Mouse (Mus musculus) ES-Bruce4 (cell line): ENCODE measurements at regions not wholly inside any gene's neighbourhood (a gene's known extent, or its start where the extent isn't known, plus 50 kb on each side); places are given as distances from the start of the nearest gene placed in this dataset.
"Not testable (repeated sequence)": the region's sequence is repeated elsewhere in the genome, so short reads cannot be mapped to it uniquely, and the experiment has no call there.

Experiments used
- H3K27ac ChIP-seq: 2 replicates; pipeline ENCODE4 v1.5.1; 2012; ENCODE audit warnings: low read length, inconsistent platforms; ENCODE audit not compliant: insufficient read depth
- H3K27me3 ChIP-seq: 2 replicates; pipeline ENCODE4 v1.6.1; 2012; ENCODE audit warnings: mild to moderate bottlenecking, low read length, inconsistent platforms; ENCODE audit not compliant: control insufficient read depth, poor library complexity, insufficient read depth, severe bottlenecking
- H3K36me3 ChIP-seq: 2 replicates; pipeline ENCODE4 v1.6.1; 2012; ENCODE audit warnings: inconsistent platforms, mild to moderate bottlenecking, low read length, moderate library complexity; ENCODE audit not compliant: control insufficient read depth, poor library complexity, insufficient read depth, severe bottlenecking
- H3K4me1 ChIP-seq: one replicate; pipeline ENCODE4 v1.8.1; 2011; ENCODE audit warnings: low read length; ENCODE audit not compliant: control insufficient read depth, insufficient read depth
- H3K4me3 ChIP-seq: 2 replicates; pipeline ENCODE4 v1.5.1; 2011; ENCODE audit warnings: low read depth, mild to moderate bottlenecking, low read length
- H3K9ac ChIP-seq: 2 replicates; pipeline ENCODE4 v1.6.1; 2012; ENCODE audit warnings: low read depth, mild to moderate bottlenecking, inconsistent platforms; ENCODE audit not compliant: poor library complexity, severe bottlenecking
- H3K9me3 ChIP-seq: replicated peaks from 2 replicates; pipeline ENCODE4 v1.6.1; 2012; ENCODE audit warnings: mild to moderate bottlenecking, low read length, inconsistent platforms; ENCODE audit not compliant: control insufficient read depth, poor library complexity, insufficient read depth, severe bottlenecking
- CTCF ChIP-seq: IDR thresholded peaks from one replicate; pipeline ENCODE4 v1.8.1; 2011; ENCODE audit warnings: low read depth, low read length
- EP300 ChIP-seq: IDR thresholded peaks from 2 replicates; pipeline ENCODE4 v1.6.1; 2011; ENCODE audit warnings: low read depth, low read length; ENCODE audit not compliant: insufficient read depth
- POLR2A ChIP-seq: IDR thresholded peaks from one replicate; pipeline ENCODE4 v1.8.1; 2011; ENCODE audit warnings: low read length; ENCODE audit not compliant: insufficient read depth

DNA sequence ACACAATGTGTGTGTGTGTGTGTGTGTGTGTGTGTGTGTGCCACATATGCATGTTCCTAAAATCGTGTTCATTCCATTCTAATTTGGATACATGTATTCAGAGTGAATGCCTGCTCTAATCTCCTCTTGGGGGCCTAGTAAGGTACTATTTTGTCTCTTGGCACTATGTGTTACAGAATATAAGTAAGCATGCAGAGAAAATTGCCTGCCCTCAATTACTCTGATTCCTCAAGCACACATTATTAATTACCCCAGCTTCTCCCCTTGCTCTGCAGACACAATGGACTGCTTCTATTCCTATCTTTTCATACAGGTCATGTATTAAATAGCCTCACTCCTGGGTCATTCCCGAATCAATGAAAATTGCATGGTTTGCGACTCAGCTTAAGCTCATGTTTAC lies 406.3 kb downstream of the Trib2 start:
- Histone ChIP-seq H3K4me3 (no peak overlapping the region), H3K9me3 (no peaks in the 10 kb centered on the region), H3K27ac (no peak overlapping the region), H3K36me3 (no peaks in the 10 kb centered on the region), H3K4me1 (no peaks in the 10 kb centered on the region), H3K9ac (no peak overlapping the region), H3K27me3 (no peaks in the 10 kb centered on the region)
- TF ChIP-seq EP300 (no peak), POLR2A (no peak), CTCF (no peak)

DNA sequence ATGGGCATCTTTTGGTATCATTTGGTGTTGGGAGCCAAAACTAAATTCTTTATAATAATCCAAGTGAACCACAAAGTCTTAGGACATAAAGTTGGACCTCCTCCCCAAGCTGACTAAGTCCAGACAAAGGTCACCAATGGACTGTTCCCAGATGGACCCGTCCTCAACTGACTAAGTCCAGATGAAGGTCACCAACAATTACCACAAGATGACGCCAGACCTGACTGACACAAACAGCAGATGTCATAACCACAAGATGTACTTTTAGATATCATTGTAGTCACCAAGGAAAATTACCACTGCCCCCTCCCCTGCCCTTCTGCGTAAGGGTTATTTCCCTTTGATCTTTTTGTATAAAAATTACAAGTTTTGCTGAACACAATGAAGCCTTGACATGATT lies 409.1 kb downstream of the Trib2 start:
- H3K4me3 ChIP-seq, H3K36me3 ChIP-seq, H3K9me3 ChIP-seq, H3K4me1 ChIP-seq, H3K27ac ChIP-seq, H3K9ac ChIP-seq, H3K27me3 ChIP-seq: not testable (repeated sequence)

DNA sequence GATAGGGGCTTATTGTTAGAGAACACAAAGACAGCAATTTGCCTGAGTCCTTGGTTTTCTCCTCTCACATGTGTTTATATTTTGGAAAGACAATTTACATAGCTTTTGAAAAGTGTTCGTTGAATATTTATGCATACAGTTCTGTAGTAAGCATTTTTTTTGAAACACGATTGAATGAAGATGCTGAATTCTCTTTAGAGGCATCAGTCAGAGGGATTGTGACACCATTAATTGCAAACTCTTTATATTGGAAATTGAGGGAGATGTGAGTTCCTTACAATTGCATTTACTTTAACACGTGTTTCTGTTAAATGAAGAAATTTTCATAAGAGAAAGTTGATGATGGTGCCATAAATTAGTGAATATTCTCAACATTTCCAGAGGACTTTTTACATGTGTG lies 424.1 kb downstream of the Trib2 start:
- TF ChIP-seq CTCF (no peak), EP300 (no peak), POLR2A (no peak)
- Histone ChIP-seq H3K9ac (no peak overlapping the region), H3K36me3 (no peaks in the 10 kb centered on the region), H3K4me3 (no peak overlapping the region), H3K27me3 (no peaks in the 10 kb centered on the region), H3K9me3 (no peaks in the 10 kb centered on the region), H3K27ac (no peak overlapping the region), H3K4me1 (no peaks in the 10 kb centered on the region)

DNA sequence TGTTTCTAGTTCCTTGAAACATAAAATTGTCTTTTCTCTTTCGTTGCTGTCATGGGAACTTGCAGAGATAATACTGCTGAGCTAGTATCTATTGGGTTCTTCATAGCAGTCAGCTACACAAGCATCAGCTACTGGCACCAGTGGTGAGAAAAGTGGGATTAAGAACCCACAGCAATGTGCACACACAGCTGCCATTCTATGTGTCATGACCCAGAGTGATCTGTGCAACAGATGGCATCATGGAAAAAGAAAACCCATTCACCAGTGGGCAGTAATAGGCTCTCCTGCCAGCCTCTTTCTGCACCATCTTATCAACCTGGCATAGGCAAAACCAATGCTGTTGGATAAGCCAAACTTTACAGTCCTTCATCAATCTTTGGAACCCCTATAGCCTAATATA lies 428.1 kb downstream of the Trib2 start:
- no peaks in the 10 kb centered on the region for H3K36me3 ChIP-seq
- H3K9ac ChIP-seq = no peak overlapping the region
- no peak overlapping the region for H3K27ac ChIP-seq
- no peak for TF ChIP-seq POLR2A
- no peak for TF ChIP-seq CTCF
- TF ChIP-seq EP300 = no peak
- no peaks in the 10 kb centered on the region for H3K9me3 ChIP-seq
- H3K4me3 ChIP-seq = no peak overlapping the region
- H3K4me1 ChIP-seq = no peaks in the 10 kb centered on the region
- H3K27me3 ChIP-seq = no peaks in the 10 kb centered on the region

DNA sequence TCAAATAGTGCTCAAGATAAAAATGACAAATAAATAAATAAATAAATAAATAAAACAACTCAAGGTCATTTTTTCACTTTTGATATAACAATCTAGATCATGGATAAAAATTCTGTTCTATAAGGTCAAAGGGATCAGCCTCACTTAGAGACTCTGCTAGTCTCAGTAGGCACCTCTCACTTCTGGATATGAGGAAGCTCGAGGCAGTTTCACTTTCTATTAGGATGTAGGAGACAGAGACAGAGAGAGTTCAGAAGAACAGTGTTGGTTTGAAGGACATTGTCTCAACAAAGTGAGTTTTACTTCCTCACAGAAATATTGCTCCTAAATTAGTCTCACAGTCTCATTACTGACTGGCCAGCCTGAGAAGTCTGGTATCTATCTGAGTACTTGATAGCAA lies 458.9 kb downstream of the Trib2 start:
- no peaks in the 10 kb centered on the region for H3K36me3 ChIP-seq
- H3K9ac ChIP-seq = no peak overlapping the region
- H3K4me1 ChIP-seq = no peaks in the 10 kb centered on the region
- no peak overlapping the region for H3K4me3 ChIP-seq
- H3K27me3 ChIP-seq = no peaks in the 10 kb centered on the region
- H3K27ac ChIP-seq = no peak overlapping the region
- H3K9me3 ChIP-seq = no peaks in the 10 kb centered on the region
- no peak for TF ChIP-seq EP300

DNA sequence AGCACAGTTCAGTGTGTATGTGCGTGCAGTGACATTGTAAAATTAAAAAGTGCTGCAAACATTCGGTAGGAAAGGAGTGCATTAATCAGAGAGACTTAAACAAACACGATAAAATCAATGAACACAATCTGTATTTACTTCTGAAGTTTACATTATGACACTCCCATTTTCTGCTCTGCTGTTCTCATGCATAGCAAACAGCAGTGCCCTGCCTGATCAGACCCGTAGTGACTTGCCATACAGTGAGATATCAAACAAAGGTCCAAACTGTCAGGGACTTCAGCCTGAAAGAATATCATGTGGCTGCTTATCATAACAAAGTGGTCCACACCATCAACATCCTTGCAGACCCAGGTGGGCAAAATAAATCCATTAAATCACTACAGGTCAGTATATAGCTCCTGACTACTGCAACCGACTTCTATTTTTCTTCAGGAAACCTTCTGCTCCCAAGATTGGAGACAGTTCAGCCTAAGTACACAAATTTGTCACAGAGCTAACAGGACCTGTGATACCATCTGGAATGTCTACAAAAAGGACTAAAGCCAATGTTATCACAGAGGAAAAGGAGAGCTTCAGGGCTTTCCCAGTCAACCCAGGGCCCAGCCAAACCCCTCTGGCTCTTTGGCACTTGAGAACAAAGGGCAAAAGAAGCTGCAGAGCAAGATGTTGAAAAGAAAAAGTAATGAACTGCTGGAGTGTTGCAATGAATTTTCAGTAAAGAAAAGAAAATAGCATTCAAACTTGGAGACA lies 495.8 kb downstream of the Trib2 start:
- TF ChIP-seq EP300 (no peak), POLR2A (no peak), CTCF (no peak)
- H3K4me3 ChIP-seq = no peak overlapping the region
- no peaks in the 10 kb centered on the region for H3K36me3 ChIP-seq
- no peak overlapping the region for H3K27ac ChIP-seq
- H3K9ac ChIP-seq = no peak overlapping the region
- H3K4me1 ChIP-seq = no peaks in the 10 kb centered on the region
- H3K27me3 ChIP-seq = no peaks in the 10 kb centered on the region
- H3K9me3 ChIP-seq = no peaks in the 10 kb centered on the region
